Mouse (Mus musculus): ENCODE measurements around the gene Epb41l2.

DNA sequence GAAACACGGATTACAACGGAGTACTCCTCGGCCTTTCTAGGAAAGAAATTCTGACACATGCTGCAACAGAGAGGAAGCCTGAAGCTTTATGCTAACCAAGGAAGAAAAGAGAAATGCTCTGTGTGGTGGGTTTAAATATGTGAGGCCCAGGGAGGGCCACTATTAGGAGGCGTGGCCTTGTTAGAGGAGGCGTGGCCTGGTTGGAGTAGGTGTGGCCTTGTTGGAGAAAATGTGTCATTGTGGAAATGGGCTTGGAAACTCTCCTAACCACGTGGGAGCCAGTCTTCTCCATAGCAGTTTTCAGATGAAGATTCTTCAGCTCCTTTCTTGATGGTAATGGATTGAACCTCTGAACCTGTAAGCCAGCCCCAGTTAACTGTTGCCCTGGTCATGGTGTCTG, 32.1 kb upstream of the Epb41l2 start:
- TF ChIP-seq CTCF (IDR thresholded peaks at IDR 0.05; ENCODE audit: borderline replicate concordance, control insufficient read depth, extremely low read depth, insufficient read depth, low read length, poor library complexity) (no peak), POLR2A (IDR thresholded peaks at IDR 0.05; ENCODE audit: control insufficient read depth, extremely low read depth, insufficient read depth, low read length, poor library complexity) (no peak)
